Mouse (Mus musculus): ENCODE data around the gene Vwce.

DNA sequence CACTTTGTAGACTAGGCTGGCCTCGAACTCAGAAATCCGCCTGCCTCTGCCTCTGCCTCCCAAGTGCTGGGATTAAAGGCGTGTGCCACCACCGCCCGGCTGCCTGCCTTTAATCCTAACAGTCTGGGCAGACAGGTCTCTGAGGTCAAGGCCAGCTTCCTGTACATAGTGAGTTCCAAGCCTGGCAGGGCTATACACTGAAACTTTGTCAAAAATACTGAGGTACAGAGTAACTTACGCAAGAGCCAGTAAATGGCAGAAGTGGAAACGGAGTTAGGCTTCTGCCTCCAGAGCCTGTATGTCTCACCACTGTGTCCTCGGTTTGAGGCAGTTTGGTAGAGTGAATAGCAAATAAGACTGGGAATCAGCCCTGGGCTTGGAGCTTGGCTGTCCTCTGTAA is 46.8 kb upstream of the Vwce start:
- no peak for TF ChIP-seq GATA1 (IDR thresholded peaks at IDR 0.05; ENCODE audit: borderline replicate concordance, low read length)
- TF ChIP-seq FLI1 (IDR thresholded peaks at IDR 0.05; ENCODE audit: low read length) = no peak
